Mouse (Mus musculus): ENCODE data around the gene Asprv1.
A peak's percentile ranks its signal among the peaks of the same experiment; 100 is the strongest.

Asprv1 gene

GRCm38 (mm10) chr6:86623201-86623600, 4.8 kb upstream of the Asprv1 start:
- DNase-seq: no peak

- no peak for DNase-seq
Observed at GRCm38 (mm10) chr6:86624074-86625030, 3.6 kb upstream of the Asprv1 start.

GRCm38 (mm10) chr6:86630141-86630540, 2.2 kb downstream of the Asprv1 start:
- DNase-seq: peak; percentile 65

- no peak for DNase-seq
Observed at GRCm38 (mm10) chr6:86636495-86636894, 8.5 kb downstream of the Asprv1 start.

DNA sequence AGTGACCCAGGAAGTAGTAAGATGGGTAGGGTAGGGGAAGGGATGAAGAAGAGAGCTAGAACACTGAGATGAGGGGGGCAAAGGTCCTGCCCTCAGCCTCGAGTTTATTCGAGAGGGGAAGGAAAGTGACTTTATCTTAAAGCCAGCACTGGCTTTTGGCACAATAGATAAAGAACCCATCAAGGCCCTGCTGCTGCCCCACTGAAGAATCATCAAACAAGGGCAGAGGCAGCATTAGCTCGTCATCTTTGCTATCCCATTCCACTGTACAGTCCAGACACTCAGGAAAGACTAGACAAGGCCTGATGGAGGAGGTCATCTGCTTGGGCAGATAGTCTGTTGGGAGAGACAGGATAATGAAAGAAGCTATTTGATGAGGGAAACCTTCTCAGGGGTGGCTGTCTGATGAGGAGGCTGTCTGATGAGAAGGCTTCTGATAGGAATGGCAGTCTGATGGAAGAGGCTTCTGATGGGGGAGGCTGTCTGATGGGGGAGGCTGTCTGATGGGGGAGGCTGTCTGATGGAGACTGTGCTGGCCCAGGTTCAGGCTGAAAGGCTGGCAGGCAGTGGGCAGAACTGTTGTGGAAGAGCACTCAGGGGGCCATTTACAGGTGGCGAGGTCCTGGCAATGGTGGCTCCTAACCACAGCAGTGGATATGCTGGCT, 9.3 kb downstream of the Asprv1 start:
- no peak for DNase-seq

DNA sequence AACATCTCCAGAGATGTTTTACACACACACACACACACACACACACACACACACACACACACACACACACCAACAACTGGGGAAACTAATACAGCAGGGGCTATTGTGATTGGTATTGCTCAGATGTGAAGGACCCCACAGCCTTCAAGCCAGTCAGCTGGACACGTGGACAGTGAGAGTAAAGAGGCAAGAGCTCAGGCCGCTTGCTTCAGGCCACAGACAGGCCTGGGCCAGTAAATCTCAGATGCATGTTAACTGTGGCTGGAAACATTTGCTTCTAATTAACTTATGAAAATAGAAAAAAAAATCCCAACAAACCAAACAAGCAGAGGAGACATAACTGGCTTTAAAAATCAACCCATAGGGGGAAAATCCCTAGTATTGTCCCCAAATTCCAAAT, 9.9 kb downstream of the Asprv1 start:
- no peak for DNase-seq

DNA sequence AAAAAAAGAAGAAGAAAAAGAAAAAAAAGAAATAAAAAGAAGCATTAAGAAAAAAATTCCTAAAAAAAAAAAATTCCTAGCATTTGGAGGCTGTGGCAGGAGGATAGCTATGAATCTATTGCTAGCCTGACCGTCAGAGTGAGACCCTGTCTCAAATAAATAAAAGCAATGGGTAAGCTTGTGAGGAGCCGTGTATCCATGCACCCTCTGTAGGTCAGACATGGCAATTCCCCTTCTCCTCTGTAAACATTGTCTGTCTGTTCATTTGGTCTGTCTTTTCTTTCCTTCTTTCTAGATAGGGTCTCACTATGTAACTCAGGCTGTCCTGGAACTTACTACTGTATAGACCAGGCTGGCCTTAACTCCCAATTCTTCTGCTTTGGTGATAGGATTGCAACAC, 10.5 kb downstream of the Asprv1 start:
- DNase-seq: peak; percentile 22

DNA sequence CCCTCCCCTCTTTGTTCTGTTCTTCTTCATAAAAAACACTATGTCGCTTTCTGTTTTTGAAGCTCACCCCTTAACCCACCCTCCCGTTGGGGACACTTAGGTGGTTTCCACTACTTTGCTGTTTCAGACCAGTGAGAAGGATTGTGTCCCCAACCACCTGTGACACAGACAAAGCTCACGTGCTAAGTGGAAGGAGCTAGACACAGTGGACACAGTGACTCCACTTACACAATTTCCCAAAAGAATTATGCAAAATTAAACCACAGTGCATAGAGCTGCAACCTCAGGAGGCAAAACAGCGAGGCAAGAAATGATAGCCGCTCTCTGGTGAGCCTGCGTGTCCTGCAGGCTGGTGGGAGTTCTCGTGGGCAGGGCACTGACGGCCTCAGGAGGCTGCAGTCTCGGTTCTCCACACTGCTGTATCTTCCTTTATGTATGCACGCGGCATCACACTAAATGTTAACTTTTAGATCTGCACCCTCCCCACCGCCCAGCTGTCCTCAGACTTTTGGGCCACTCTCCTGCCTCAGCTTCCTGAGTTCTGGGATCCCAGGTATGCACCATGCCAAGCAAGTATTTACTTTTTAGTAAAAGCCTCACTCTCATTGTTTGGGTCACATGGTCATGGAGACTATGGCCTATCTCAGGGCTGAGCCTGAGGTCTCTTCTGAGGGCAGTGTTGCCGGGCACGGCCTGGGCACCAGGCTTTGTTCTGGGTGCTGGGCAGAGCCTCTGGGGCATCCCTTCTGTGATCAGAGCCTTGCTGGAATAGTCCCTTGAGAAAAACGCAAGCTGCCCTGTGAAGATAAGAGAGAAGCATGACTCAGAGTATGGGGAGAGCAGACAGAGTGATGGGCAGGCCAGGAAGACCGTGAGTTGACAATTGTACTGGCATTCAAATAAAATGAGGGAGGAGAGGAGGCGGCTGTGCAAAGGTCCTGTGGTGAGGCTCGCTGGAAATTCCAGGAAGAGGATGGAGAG, 11.5 kb downstream of the Asprv1 start:
- DNase-seq: no peak

- DNase-seq: no peak
Observed at GRCm38 (mm10) chr6:86640161-86640560, 12.2 kb downstream of the Asprv1 start.

DNA sequence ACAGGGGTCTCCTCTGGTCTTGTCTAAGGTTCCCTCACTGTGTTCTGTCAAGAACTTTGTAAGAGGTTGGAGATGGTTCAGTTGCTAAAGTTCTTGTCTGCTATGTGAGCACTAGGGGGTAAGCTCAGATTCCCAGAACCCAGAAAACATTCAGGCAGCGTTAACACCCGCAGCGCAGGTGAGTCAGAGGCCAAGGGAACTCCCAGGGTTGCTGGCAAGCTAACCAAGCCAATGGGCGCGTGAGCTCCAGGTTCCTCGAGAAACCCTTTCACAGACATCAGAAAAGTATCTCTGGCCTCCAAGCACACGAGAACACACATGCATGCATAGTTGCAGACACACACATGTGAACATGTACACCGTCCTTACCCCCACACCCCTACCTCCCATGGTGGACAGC, 12.8 kb downstream of the Asprv1 start:
- no peak for DNase-seq

GRCm38 (mm10) chr6:86641716-86642115, 13.8 kb downstream of the Asprv1 start:
- DNase-seq: no peak

- DNase-seq: no peak
Observed at GRCm38 (mm10) chr6:86644775-86645400, 16.9 kb downstream of the Asprv1 start.

- DNase-seq: no peak
Observed at GRCm38 (mm10) chr6:86645551-86645950, 17.6 kb downstream of the Asprv1 start.

GRCm38 (mm10) chr6:86646143-86646542, 18.2 kb downstream of the Asprv1 start:
- no peak for DNase-seq

DNA sequence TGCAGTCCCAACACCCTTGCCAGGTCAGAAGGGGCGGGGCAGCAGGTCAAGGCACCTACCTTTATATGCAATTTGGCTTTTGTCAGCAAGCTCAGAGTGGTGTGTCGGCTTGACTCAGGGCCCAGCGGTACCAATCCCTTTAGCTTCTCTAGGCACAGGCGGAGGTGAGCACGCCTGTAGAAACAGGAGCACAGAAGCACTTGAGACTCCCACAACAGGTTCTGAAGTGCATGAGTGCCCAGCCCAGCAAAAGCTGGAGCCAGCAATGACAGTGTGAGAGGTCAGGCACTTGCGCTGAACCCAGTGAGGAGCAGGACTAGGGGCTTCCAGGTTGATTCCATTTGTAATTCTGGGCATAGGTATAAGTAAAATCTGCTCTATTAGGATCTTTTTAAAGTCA, 25.1 kb downstream of the Asprv1 start:
- DNase-seq: no peak

DNA sequence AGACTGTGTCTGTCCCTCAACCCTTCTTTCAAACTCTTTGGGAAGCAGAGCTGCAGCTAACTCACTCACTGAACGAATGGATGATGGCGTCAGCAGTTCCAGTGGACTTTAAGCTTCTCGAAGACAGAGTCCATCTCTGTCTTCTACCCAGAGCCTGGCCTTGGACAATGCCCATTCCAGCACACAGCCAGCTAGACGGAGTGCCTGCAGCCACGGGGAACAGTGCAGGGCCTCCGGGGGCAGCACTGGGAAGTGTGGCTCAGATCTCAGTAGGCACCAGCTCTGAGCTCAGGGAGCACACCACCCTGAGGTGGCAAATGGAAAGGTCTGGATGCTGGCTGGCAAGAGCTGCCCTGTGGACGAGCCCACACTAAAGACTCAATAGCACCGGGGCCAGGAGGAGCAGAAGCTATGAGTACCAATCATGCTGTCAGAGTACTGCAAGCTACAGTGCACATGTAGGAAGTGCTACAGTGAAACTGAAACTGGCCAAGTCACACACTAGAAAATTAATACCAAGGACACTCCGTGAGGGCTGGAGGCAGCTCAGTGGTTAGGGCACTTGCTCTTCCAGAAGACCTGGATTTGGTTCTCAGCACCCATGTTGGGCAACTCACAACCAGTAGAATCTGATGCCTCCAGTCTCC, 26.4 kb downstream of the Asprv1 start:
- no peak for DNase-seq

DNA sequence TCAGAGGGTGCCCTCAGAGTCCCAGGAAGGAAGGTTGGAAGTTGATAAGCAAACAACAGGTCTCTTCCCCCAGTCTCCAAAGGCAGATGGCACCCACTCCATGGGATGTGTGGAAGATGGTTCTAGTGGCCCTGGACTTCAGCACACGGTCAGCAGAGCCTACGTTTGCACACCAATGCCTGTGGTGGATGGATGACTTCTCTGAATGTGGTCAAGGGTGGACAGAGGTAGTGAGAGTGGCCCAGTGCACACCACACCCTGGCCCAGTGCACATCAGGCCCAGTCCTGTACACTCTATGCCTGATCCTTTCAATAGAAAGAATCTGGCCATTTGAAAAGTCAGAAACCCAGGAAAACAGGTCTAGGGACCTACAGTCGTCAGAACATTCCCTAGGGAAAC, 30.5 kb downstream of the Asprv1 start:
- no peak for DNase-seq

DNA sequence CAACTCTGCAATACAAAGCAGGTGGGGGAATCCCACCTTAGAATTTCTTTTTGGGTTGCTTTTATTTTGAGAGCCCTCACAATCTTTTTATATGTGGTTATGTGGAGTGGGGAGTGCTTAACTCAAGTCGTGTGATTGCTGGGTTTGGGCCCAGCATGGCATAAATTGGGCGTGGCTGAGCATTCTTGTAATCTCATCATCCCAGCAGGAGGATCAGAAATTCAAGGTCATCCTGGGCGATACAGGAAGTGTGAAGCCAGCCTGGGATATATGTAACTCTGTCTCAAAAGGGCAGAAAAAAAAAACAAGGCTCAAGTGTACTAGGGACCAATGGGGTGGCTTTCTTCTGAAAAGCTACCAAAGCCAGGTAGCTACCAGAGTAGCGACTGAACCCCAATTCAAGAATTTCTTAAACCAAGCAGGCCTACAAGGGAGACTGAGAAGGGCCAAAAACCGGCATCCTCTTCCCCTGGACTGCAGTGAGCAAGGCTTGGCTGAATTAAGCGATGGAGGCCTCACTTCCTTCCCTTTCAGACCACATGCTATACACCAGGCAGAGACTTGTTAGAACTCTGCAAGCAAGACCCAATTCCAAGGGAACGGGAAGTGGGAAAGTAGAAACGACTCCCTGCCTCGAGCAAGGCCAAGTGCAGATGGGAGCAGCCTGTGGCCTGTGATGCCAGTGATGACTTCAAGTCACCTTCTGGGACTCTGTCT, 32.4 kb downstream of the Asprv1 start:
- DNase-seq: no peak

- no peak for DNase-seq
Observed at GRCm38 (mm10) chr6:86665076-86665475, 37.1 kb downstream of the Asprv1 start.

- no peak for DNase-seq
Observed at GRCm38 (mm10) chr6:86665560-86666307, 37.8 kb downstream of the Asprv1 start.

DNA sequence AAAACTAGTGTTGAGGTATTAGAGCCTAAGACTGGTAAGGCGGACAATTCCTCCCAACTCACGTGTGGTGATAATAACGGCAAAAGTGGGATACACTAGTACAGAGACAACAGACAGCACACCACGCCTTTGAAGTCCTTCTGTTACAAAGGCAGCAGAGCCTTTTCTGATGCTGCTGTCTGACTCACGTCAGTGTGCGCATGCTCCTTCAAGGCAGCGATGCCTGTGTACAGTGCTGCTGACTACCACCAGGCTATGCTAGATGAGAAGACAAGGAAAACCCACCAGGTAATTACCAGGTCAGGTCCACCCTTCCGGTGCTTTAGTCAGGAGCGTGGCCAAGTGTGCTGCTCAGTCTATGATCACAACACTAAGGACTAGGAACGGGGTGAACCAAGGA, 39.1 kb downstream of the Asprv1 start:
- DNase-seq: no peak
